Mouse (Mus musculus) right cerebral cortex, postnatal 10 days (tissue): ENCODE results near the gene Fyb.
"Not testable (repeated sequence)": the region's sequence is repeated elsewhere in the genome, so short reads cannot be mapped to it uniquely, and the experiment has no call there.

ENCODE experiments used
- DNase-seq, 2 experiments: peaks; one replicate each; pipeline ENCODE4 v3.0.0; 2021; ENCODE audit warnings: low spot score in 2 of 2

Fyb gene

DNA sequence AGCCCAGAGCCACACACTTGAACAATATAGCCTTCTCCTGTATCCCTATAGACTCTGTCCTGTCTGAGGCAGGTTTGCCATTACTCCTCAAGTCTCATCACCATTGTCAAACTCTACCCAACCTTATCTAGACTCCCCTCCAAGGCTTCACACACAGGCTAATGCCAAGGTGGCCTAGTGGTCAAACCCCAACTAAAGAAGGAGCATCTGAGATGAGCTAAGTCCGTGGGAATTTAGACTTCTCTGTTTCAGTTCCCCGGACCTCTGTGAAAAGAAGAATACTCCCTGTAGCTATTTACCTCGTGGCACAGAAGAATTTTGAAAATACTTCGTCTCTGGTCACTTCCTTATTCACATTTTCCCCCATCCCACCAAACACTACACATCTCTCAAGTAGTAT lies 39.5 kb downstream of the Fyb start:
- DNase-seq, result no peak

DNA sequence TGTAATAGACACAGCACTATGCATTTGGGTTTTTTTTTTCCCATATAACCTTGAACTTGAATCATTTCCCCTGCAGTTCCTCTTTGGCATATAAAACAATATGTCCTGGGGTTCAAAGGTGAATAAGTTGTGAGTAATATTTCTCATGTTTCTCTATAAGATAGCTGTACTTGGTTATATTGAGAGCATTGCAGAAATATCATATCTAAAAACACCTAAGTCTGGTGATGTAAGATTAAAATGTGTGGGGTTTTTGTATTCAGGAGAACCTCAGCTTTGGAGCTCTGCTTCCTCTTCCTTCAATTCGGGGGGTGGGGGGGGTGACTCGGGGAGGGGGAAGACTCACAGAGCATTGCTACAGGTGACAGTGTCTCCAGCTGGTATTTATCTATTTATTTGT lies 40.0 kb downstream of the Fyb start:
- DNase-seq, result no peak

DNA sequence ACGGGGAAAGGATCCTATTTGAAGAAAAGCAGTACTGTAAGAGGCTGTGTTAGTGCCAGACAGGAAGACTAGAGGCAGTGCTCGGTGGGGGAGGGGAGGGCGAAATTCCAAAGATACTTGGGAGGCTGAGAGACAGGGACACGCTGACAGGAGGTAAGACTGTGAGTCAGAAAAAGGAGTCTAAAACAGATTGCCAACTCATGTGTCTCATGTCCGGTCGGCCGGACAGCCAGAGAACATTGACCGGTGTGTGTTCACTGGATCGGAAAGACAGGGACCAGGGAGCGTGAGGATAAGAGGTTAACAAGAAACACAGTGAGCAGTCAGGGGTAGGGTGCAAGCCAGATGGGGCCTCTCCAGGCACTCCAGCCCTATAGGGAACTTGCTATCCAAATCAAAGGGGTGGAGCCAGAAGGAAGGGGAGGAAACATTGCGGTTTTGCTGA lies 42.3 kb downstream of the Fyb start:
- DNase-seq, result peak; percentile 49 to 52

DNA sequence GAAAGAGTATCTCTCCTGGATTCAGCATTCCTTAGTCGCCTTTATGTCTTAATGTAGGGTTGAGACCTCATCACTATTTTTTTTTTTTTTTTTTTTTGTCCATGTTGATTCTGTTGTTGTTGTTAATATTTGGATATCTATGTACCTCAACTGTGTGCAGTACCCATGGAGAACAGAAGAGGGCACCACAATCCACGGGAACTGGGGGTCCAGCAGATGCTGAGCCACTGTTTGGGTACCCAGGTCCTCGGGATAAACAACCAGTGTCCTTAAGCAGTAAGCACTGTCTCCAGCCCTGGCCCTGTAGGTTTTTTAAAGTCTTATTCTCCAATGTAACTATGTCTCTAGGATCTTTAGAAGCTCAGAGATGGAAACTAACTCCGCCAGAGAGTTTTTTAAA lies 43.2 kb downstream of the Fyb start:
- DNase-seq, result no peak

DNA sequence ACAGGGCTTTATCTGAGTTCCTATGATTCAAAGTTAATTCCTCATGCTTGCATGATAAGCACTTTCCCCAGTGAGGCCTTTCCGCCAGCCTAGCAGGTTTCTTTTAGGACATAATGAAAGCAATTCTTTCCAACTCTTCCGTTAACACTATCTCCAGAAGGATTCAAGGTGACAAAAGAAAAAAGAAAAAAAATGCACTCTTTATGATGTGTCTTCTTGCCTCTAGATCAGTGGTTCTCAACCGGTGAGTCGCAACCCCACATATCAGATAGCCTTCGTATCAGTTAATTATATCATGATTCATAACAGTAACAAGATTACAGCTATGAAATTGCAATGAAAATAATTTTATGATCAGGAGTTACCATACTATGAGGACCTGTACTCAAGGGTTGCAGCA lies 45.3 kb downstream of the Fyb start:
- no peak for DNase-seq

GRCm38 (mm10) chr15:6568605-6569004 lies 46.0 kb downstream of the Fyb start:
- no peak for DNase-seq

DNA sequence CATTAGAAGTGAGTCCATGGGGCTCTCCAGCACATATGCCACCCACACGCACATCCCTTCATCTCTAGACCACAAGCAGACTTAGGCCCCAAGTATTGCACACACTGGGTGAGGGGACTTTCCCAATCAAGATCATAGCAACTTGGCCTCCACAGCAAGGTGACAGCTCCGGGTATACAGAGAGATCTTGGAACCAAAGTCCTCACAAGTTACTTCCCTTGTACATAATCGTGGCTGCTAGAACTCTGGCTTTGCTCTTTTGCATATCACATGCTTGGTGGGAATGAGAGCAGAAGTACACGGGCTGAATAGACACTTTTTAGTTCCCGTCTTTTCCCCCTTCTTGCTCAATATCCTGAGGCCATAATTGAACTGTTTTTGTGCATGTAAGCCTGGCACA lies 46.4 kb downstream of the Fyb start:
- DNase-seq, result no peak

DNA sequence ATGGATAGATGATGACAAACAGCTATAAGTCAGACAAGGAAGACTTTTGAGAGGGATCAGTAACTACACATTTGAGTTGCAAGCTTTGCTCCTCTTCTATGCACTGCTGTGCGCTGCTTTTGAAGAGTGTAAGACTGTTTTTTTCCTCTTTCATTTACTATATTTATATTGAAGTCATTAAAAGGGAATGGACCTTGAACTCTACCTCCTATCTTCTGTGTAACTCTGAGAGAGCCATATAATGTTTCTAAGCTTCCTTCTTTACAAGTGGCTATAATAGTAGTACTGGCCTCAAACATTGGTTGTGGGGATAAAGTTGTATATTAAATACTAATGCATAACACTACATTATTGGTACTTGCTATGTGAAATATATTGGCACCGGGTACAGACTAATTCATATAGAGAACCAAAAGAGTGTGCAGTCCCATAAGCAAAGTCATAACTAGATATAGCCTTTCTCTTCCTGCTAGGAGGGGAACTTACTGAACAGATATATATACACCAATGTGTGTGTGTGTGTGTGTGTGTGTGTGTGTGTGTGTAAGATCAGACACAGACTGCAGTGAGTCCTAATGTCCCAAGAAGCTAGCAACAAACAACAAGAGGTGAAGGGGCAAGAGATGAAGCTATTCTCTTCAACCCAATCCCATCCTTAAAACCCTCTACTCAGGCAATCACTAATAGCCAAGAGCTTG lies 47.7 kb downstream of the Fyb start:
- no peak for DNase-seq

GRCm38 (mm10) chr15:6570876-6571275 lies 48.2 kb downstream of the Fyb start:
- peak; percentile 69 to 77 for DNase-seq

- no peak for DNase-seq
Measured at GRCm38 (mm10) chr15:6574283-6574960, 51.8 kb downstream of the Fyb start.

DNA sequence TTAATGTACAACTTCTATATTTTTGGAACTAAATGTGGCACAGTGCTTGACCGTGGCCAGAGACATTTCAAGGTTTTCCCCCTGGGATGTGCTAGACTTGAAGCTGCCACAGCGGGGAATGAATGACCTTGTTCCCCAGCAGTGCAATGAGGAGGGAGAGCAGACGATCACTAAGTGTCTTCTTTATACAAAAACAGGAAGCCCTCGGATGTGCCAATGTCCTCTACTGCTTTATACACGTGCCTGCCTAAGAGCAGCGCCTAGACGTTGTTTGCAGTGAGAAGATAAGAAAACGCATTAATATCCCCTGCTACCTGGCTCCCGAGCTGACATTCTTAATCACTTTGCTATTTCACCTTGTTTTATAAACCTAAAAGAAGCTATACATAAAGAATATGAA lies 55.3 kb downstream of the Fyb start:
- no peak for DNase-seq

- no peak for DNase-seq
Measured at GRCm38 (mm10) chr15:6578654-6579053, 56.0 kb downstream of the Fyb start.

GRCm38 (mm10) chr15:6579194-6579768 lies 56.6 kb downstream of the Fyb start:
- DNase-seq, result no peak

GRCm38 (mm10) chr15:6579769-6580261 lies 57.2 kb downstream of the Fyb start:
- DNase-seq, result no peak

- DNase-seq, result no peak
Measured at GRCm38 (mm10) chr15:6584645-6585044, 62.0 kb downstream of the Fyb start.

GRCm38 (mm10) chr15:6586351-6586750 lies 63.7 kb downstream of the Fyb start:
- DNase-seq, result not testable (repeated sequence)

DNA sequence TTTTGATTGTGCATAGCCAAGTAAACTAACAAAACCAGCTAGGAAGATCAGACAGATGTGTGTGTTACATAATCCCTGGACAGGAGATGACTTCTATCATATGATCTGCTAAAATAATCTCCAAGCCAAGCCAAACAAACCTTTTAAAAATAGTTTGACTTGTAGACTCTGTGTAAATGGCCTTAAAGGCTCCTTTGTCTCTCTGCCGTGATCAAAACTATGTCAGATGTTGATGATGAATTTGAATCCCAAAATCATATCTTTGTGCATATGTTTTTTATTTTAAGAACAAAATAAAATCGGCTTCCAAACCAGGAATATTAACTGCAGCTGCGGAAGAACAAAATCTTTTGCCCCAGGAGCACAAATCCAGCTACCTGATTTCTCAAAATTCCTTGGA lies 64.9 kb downstream of the Fyb start:
- no peak for DNase-seq

- no peak for DNase-seq
Measured at GRCm38 (mm10) chr15:6588192-6588591, 65.5 kb downstream of the Fyb start.

GRCm38 (mm10) chr15:6590846-6591451 lies 68.3 kb downstream of the Fyb start:
- DNase-seq, result no peak

DNA sequence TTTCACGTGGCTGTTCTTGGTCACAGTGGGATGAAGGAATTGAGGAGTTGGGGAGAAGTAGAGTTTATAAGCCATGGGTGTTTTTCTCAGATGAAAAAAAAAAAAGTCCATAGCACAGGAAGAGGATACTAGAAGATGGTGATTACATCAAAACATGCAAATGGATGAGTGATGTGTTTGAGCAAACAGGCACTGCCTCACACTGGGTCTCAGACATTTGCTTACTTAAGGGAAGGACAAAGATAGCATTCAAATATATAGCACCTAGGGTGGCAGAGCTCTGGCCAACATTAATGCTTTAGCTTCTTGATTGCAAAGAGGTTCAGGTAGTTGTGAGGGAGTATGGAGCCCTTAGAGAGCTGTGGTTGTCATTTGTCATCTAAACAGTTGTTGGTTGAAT lies 68.9 kb downstream of the Fyb start:
- no peak for DNase-seq

DNA sequence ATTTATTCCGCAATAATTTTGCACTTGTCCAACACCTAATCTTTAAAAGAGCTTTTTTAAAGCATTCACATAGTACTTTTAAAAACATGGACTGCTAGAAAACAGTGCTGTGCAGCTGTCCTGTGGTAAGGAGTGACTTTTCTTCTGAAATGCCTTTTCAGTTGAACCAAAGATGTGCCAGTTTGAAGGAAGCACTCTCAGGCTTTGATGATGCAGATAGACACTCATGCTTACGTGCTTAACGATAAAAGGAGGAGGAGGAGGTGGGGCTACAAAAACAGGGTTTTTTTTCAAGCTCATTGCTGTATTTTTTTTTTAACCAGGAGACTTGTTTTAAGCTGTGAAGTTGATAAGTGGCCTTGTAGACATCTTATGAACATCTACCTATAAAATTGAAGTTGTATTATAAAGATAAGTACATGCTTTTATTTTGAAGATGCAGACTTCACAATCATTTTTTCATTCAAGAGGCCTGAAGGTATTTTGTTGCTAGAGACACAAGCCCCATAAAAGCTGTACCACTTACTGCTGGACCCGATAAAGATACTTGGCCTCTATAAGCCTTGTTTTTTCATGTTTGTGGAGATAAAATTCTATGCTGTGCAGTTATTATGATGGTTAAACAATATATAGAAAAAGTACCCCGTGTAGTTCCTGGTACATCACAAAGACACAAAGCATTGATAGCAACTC lies 70.1 kb downstream of the Fyb start:
- DNase-seq, result no peak

DNA sequence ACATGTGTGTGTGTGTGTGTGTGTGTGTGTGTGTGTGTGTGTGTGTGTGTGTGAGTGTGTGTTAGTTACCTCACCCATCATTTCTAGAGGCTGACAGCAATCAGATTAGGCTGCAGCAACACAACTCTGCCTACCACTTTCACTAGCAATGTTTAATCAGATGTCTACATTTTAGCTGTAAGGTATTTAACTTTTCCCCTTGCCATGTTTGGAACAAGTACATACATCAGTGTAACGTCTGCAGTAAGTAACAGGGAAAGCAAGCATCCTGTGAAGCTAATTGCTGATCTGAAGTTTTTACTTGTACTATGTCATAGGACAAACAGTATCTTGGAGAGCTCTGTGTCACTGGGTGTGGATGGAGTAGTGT lies 70.6 kb downstream of the Fyb start:
- DNase-seq, result no peak
